ENCODE assay signal across 18 mouse cellular contexts in genomic region chr17:23965805-23966425, GRCm38 (mm10). TPM values are rescaled to one million over a fixed set of nuclear protein-coding genes. Genes with fewer than 3 reads are reported as not detected.
DNase-seq lines count a peak whose midpoint lies in the region; ATAC-seq and TF ChIP-seq lines count a peak whose summit lies in the region.
"Had no signal": no experiment of that assay in that cellular context is flagged by ENCODE, and none has a peak within 500 bp of the region (broad histone marks: within the 10 kb centered on the region; RNA-seq: fewer than 3 reads in every experiment).

No protein-coding gene starts in this region.

- H3K4me3 ChIP-seq in forebrain, postnatal 0 days (ENCODE audit: low read depth, low read length) = no peak overlapping the region
- no peak overlapping the region for H3K4me3 ChIP-seq in forebrain, embryonic 11.5 days (ENCODE audit: low read depth, low read length)
- H3K4me3 ChIP-seq in intestine, postnatal 0 days (ENCODE audit: low read depth, low read length) = no peak overlapping the region
- no peak overlapping the region for H3K4me3 ChIP-seq in hindbrain, embryonic 11.5 days (ENCODE audit: low read depth, low read length)
- H3K4me3 ChIP-seq: erythroblast, embryonic 14.5 days; lung, embryonic 15.5 days; midbrain, embryonic 12.5 days had no signal

- no peaks in the 10 kb centered on the region for H3K4me1 ChIP-seq in forebrain, postnatal 0 days (ENCODE audit: insufficient read depth)
- no peaks in the 10 kb centered on the region for H3K4me1 ChIP-seq in forebrain, embryonic 11.5 days (replicated peaks; ENCODE audit: control insufficient read depth, insufficient read depth, low read length)
- H3K4me1 ChIP-seq in intestine, postnatal 0 days (replicated peaks; ENCODE audit: control insufficient read depth, insufficient read depth, low read length) = peaks cover 16% of the 10 kb centered on the region
- H3K4me1 ChIP-seq in hindbrain, embryonic 11.5 days (replicated peaks; ENCODE audit: control insufficient read depth, insufficient read depth, low read length) = no peaks in the 10 kb centered on the region

- H3K9me3 ChIP-seq in forebrain, postnatal 0 days (ENCODE audit: low read length) = no peaks in the 10 kb centered on the region
- H3K9me3 ChIP-seq in forebrain, embryonic 11.5 days (ENCODE audit: control insufficient read depth, low read length) = no peaks in the 10 kb centered on the region
- no peaks in the 10 kb centered on the region for H3K9me3 ChIP-seq in intestine, postnatal 0 days (ENCODE audit: control insufficient read depth)
- H3K9me3 ChIP-seq in hindbrain, embryonic 11.5 days (ENCODE audit: control insufficient read depth, low read length) = no peaks in the 10 kb centered on the region
- H3K9me3 ChIP-seq: lung, embryonic 15.5 days; midbrain, embryonic 12.5 days had no signal

- WGBS in forebrain, postnatal 0 days = 31% methylated on average over 6 of the region's 6 CpGs
- 38% methylated on average over 6 of the region's 6 CpGs for WGBS in forebrain, embryonic 11.5 days
- WGBS in intestine, postnatal 0 days = 68% methylated on average over 6 of the region's 6 CpGs
- WGBS in hindbrain, embryonic 11.5 days = 28% methylated on average over 6 of the region's 6 CpGs

- no peak overlapping the region for H3K27ac ChIP-seq in forebrain, postnatal 0 days (ENCODE audit: low read depth, low read length)
- no peak overlapping the region for H3K27ac ChIP-seq in forebrain, embryonic 11.5 days (ENCODE audit: low read depth, low read length)
- peak overlapping the region; percentile 7; the same call in 1 of the 2 replicates for H3K27ac ChIP-seq in intestine, postnatal 0 days (ENCODE audit: low read depth, low read length)
- no peak overlapping the region for H3K27ac ChIP-seq in hindbrain, embryonic 11.5 days (ENCODE audit: low read depth, low read length)
- H3K27ac ChIP-seq: lung, embryonic 15.5 days; midbrain, embryonic 12.5 days had no signal

- no peaks in the 10 kb centered on the region for H3K27me3 ChIP-seq in forebrain, postnatal 0 days (ENCODE audit: insufficient read depth, low read length)
- H3K27me3 ChIP-seq in forebrain, embryonic 11.5 days (ENCODE audit: control insufficient read depth, insufficient read depth, low read length) = no peaks in the 10 kb centered on the region
- H3K27me3 ChIP-seq in intestine, postnatal 0 days (replicated peaks; ENCODE audit: control insufficient read depth, insufficient read depth, low read length) = no peaks in the 10 kb centered on the region
- H3K27me3 ChIP-seq in hindbrain, embryonic 11.5 days (ENCODE audit: control insufficient read depth, insufficient read depth, low read length) = no peaks in the 10 kb centered on the region
- H3K27me3 ChIP-seq: lung, embryonic 15.5 days; midbrain, embryonic 12.5 days had no signal

- DNase-seq in forebrain, postnatal 0 days = no peak
- DNase-seq in forebrain, embryonic 11.5 days (ENCODE audit: low spot score) = no peak
- peak; percentile 39 for DNase-seq in Muller cell, postnatal 12 days (ENCODE audit: inconsistent ontology term)
- DNase-seq in cerebellum, adult 18-20 months = peak; percentile 33 to 35
- DNase-seq in hindbrain, embryonic 11.5 days (ENCODE audit: low spot score) = no peak
- no peak for DNase-seq in frontal cortex, postnatal 14 days (ENCODE audit: low spot score in 2 of 2)
- DNase-seq: heart, adult 18-20 months; heart, postnatal 10 days; kidney, postnatal 14 days had no signal

- no peak overlapping the region for H3K4me2 ChIP-seq in forebrain, postnatal 0 days (ENCODE audit: low read depth)
- H3K4me2 ChIP-seq in forebrain, embryonic 11.5 days (ENCODE audit: low read depth, low read length, severe bottlenecking) = no peak overlapping the region
- H3K4me2 ChIP-seq in intestine, postnatal 0 days (replicated peaks; ENCODE audit: low read depth) = no peak overlapping the region
- H3K4me2 ChIP-seq in hindbrain, embryonic 11.5 days (replicated peaks; ENCODE audit: low read depth, low read length) = no peak overlapping the region
- H3K4me2 ChIP-seq: liver, embryonic 11.5 days; lung, embryonic 15.5 days; midbrain, embryonic 12.5 days had no signal

- TF ChIP-seq CTCF in forebrain, postnatal 0 days (IDR thresholded peaks at IDR 0.05; ENCODE audit: low read depth) = no peak
- no peak for TF ChIP-seq CTCF in intestine, postnatal 0 days (IDR thresholded peaks at IDR 0.05; ENCODE audit: low read depth)

- no peaks in the 10 kb centered on the region for H3K36me3 ChIP-seq in forebrain, postnatal 0 days (ENCODE audit: insufficient read depth)
- no peaks in the 10 kb centered on the region for H3K36me3 ChIP-seq in forebrain, embryonic 11.5 days (ENCODE audit: control insufficient read depth, insufficient read depth, low read length)
- no peaks in the 10 kb centered on the region for H3K36me3 ChIP-seq in intestine, postnatal 0 days (ENCODE audit: control insufficient read depth, insufficient read depth)
- no peaks in the 10 kb centered on the region for H3K36me3 ChIP-seq in hindbrain, embryonic 11.5 days (ENCODE audit: control insufficient read depth, insufficient read depth, low read length)
- H3K36me3 ChIP-seq: lung, embryonic 15.5 days; midbrain, embryonic 12.5 days had no signal

- peak; percentile 55 for ATAC-seq in forebrain, postnatal 0 days
- ATAC-seq in forebrain, embryonic 11.5 days (replicated peaks; ENCODE audit: low FRiP score) = no peak
- ATAC-seq in intestine, postnatal 0 days = no peak
- no peak for ATAC-seq in hindbrain, embryonic 11.5 days (ENCODE audit: low FRiP score)
- no peak for ATAC-seq in megakaryocyte-erythroid progenitor cell, adult 5-6 weeks (replicated peaks; ENCODE audit: low FRiP score, low TSS enrichment, poor library complexity, severe bottlenecking)

- H3K9ac ChIP-seq in forebrain, postnatal 0 days = no peak overlapping the region
- H3K9ac ChIP-seq in forebrain, embryonic 11.5 days (ENCODE audit: low read length) = no peak overlapping the region; the same call in 1 of the 2 replicates
- H3K9ac ChIP-seq in intestine, postnatal 0 days (ENCODE audit: low read depth, low read length) = no peak overlapping the region
- H3K9ac ChIP-seq in hindbrain, embryonic 11.5 days (ENCODE audit: low read depth, low read length) = no peak overlapping the region
- H3K9ac ChIP-seq: lung, embryonic 15.5 days; midbrain, embryonic 12.5 days had no signal

RNA-seq across cellular contexts. Expression of gene Sbpl, which starts 10.8 kb away (rescaled TPM):
- total RNA-seq in forebrain, postnatal 0 days (2014; rRNA removed) = not detected in 2 replicates
- not detected in 2 replicates for polyA plus RNA-seq in forebrain, postnatal 0 days (2015; fragmentation: Nextera tagmentation; extraction: Ambion mirVana)
- not detected in 2 replicates for polyA plus RNA-seq in forebrain, embryonic 11.5 days (2014; fragmentation: Nextera tagmentation; extraction: Ambion mirVana)
- not detected in 2 replicates for polyA plus RNA-seq in intestine, postnatal 0 days (2015; fragmentation: Nextera tagmentation; extraction: Ambion mirVana)
- not detected in 2 replicates for polyA plus RNA-seq in hindbrain, embryonic 11.5 days (2014; fragmentation: Nextera tagmentation; extraction: Ambion mirVana)
- not detected in 2 replicates for total RNA-seq in megakaryocyte-erythroid progenitor cell, adult 5-6 weeks (2014; fragmentation: Nextera tagmentation)
- total RNA-seq in megakaryocyte-erythroid progenitor cell, adult 5-6 weeks (2017) = not detected in 2 replicates
- total RNA-seq: gastrocnemius, adult 18-20 months; heart, adult 18-20 months; heart, postnatal 10 days; left cerebral cortex, postnatal 10 days; MEL had no signal
- polyA plus RNA-seq: erythroblast, embryonic 14.5 days; liver, embryonic 11.5 days; lung, embryonic 15.5 days; midbrain, embryonic 12.5 days had no signal

RNA-seq across cellular contexts. Expression of gene Prss30, which starts 14.5 kb away (rescaled TPM):
- total RNA-seq in forebrain, postnatal 0 days (2014; rRNA removed) = 0.19 TPM in 1 of 2 replicates, not detected in the other
- 0.13 and 0.53 TPM in 2 replicates for polyA plus RNA-seq in forebrain, postnatal 0 days (2015; fragmentation: Nextera tagmentation; extraction: Ambion mirVana)
- not detected in 2 replicates for polyA plus RNA-seq in forebrain, embryonic 11.5 days (2014; fragmentation: Nextera tagmentation; extraction: Ambion mirVana)
- 4.7 and 12.1 TPM in 2 replicates for polyA plus RNA-seq in intestine, postnatal 0 days (2015; fragmentation: Nextera tagmentation; extraction: Ambion mirVana)
- not detected in 2 replicates for polyA plus RNA-seq in hindbrain, embryonic 11.5 days (2014; fragmentation: Nextera tagmentation; extraction: Ambion mirVana)
- total RNA-seq in megakaryocyte-erythroid progenitor cell, adult 5-6 weeks (2014; fragmentation: Nextera tagmentation) = not detected in 2 replicates
- total RNA-seq in megakaryocyte-erythroid progenitor cell, adult 5-6 weeks (2017) = 1.0 TPM in 1 of 2 replicates, not detected in the other
- total RNA-seq: gastrocnemius, adult 18-20 months; heart, adult 18-20 months; heart, postnatal 10 days; MEL had no signal
- polyA plus RNA-seq: erythroblast, embryonic 14.5 days; liver, embryonic 11.5 days; midbrain, embryonic 12.5 days had no signal

RNA-seq across cellular contexts. Expression of gene Sbp, which starts 24.4 kb away (rescaled TPM):
- not detected in 2 replicates for total RNA-seq in forebrain, postnatal 0 days (2014; rRNA removed)
- polyA plus RNA-seq in forebrain, postnatal 0 days (2015; fragmentation: Nextera tagmentation; extraction: Ambion mirVana) = not detected in 2 replicates
- not detected in 2 replicates for polyA plus RNA-seq in forebrain, embryonic 11.5 days (2014; fragmentation: Nextera tagmentation; extraction: Ambion mirVana)
- polyA plus RNA-seq in intestine, postnatal 0 days (2015; fragmentation: Nextera tagmentation; extraction: Ambion mirVana) = not detected in 2 replicates
- polyA plus RNA-seq in hindbrain, embryonic 11.5 days (2014; fragmentation: Nextera tagmentation; extraction: Ambion mirVana) = not detected in 2 replicates
- not detected in 2 replicates for total RNA-seq in megakaryocyte-erythroid progenitor cell, adult 5-6 weeks (2014; fragmentation: Nextera tagmentation)
- not detected in 2 replicates for total RNA-seq in megakaryocyte-erythroid progenitor cell, adult 5-6 weeks (2017)
- total RNA-seq: gastrocnemius, adult 18-20 months; heart, adult 18-20 months; heart, postnatal 10 days; left cerebral cortex, postnatal 10 days; MEL had no signal
- polyA plus RNA-seq: erythroblast, embryonic 14.5 days; liver, embryonic 11.5 days; lung, embryonic 15.5 days; midbrain, embryonic 12.5 days had no signal

RNA-seq across cellular contexts. Expression of gene Prss22, which starts 32.0 kb away (rescaled TPM):
- total RNA-seq in forebrain, postnatal 0 days (2014; rRNA removed) = not detected in 2 replicates
- polyA plus RNA-seq in forebrain, postnatal 0 days (2015; fragmentation: Nextera tagmentation; extraction: Ambion mirVana) = 0.10 TPM in 1 of 2 replicates, not detected in the other
- not detected in 2 replicates for polyA plus RNA-seq in forebrain, embryonic 11.5 days (2014; fragmentation: Nextera tagmentation; extraction: Ambion mirVana)
- polyA plus RNA-seq in intestine, postnatal 0 days (2015; fragmentation: Nextera tagmentation; extraction: Ambion mirVana) = 0.09 TPM in 1 of 2 replicates, not detected in the other
- 0.25 and 0.51 TPM in 2 replicates for polyA plus RNA-seq in hindbrain, embryonic 11.5 days (2014; fragmentation: Nextera tagmentation; extraction: Ambion mirVana)
- not detected in 2 replicates for total RNA-seq in megakaryocyte-erythroid progenitor cell, adult 5-6 weeks (2014; fragmentation: Nextera tagmentation)
- not detected in 2 replicates for total RNA-seq in megakaryocyte-erythroid progenitor cell, adult 5-6 weeks (2017)
- total RNA-seq: gastrocnemius, adult 18-20 months; heart, adult 18-20 months; heart, postnatal 10 days; MEL had no signal
- polyA plus RNA-seq: midbrain, embryonic 12.5 days had no signal

RNA-seq across cellular contexts. Expression of gene Dcpp3, which starts 48.7 kb away (rescaled TPM):
- total RNA-seq in forebrain, postnatal 0 days (2014; rRNA removed) = not detected in 2 replicates
- not detected in 2 replicates for polyA plus RNA-seq in forebrain, postnatal 0 days (2015; fragmentation: Nextera tagmentation; extraction: Ambion mirVana)
- polyA plus RNA-seq in forebrain, embryonic 11.5 days (2014; fragmentation: Nextera tagmentation; extraction: Ambion mirVana) = not detected in 2 replicates
- polyA plus RNA-seq in intestine, postnatal 0 days (2015; fragmentation: Nextera tagmentation; extraction: Ambion mirVana) = 4.7 and 7.6 TPM in 2 replicates
- polyA plus RNA-seq in hindbrain, embryonic 11.5 days (2014; fragmentation: Nextera tagmentation; extraction: Ambion mirVana) = not detected in 2 replicates
- total RNA-seq in megakaryocyte-erythroid progenitor cell, adult 5-6 weeks (2014; fragmentation: Nextera tagmentation) = not detected in 2 replicates
- not detected in 2 replicates for total RNA-seq in megakaryocyte-erythroid progenitor cell, adult 5-6 weeks (2017)
- total RNA-seq: gastrocnemius, adult 18-20 months; heart, adult 18-20 months; heart, postnatal 10 days; left cerebral cortex, postnatal 10 days; MEL had no signal
- polyA plus RNA-seq: erythroblast, embryonic 14.5 days; liver, embryonic 11.5 days; midbrain, embryonic 12.5 days had no signal

Comparison
In these comparisons a context has a peak if more than half of its experiments do, and no peak if none do; other contexts are left out.
1. DNase-seq: peak in Muller cell, postnatal 12 days (single experiment) and cerebellum, adult 18-20 months (2 of 2); none in forebrain, postnatal 0 days (single experiment), forebrain, embryonic 11.5 days (single experiment), hindbrain, embryonic 11.5 days (single experiment) and frontal cortex, postnatal 14 days (0 of 2).